Mouse (Mus musculus) right cerebral cortex, adult 2 months (tissue): ENCODE data around the gene Specc1.

Source experiments
- DNase-seq, 2 experiments: peaks; one replicate each; pipeline ENCODE4 v3.0.0; 2021 to 2022; ENCODE audit warnings: low spot score in 2 of 2

Gene Specc1

DNA sequence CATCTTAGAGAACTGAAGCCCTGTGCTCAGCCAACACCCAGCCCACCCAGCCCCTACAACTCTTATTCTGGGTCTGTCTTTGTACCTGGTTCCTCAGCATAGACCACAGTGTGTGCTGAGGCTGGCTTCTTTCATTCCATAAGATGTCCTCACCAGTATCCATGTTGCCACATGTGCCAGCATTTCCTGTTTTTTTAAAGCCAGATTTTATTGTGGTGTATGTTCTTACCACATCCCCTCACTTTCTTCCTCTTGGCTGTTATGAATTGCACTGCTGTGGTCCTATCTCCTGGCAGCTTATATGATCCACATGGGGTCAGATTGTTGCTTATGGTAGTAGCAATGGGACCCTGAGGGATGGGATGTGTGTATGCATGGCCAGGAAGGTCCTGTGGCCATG lies 92.6 kb downstream of the Specc1 start:
- no peak for DNase-seq

- no peak for DNase-seq
Measured at GRCm38 (mm10) chr11:62050356-62051330, 94.1 kb downstream of the Specc1 start.

DNA sequence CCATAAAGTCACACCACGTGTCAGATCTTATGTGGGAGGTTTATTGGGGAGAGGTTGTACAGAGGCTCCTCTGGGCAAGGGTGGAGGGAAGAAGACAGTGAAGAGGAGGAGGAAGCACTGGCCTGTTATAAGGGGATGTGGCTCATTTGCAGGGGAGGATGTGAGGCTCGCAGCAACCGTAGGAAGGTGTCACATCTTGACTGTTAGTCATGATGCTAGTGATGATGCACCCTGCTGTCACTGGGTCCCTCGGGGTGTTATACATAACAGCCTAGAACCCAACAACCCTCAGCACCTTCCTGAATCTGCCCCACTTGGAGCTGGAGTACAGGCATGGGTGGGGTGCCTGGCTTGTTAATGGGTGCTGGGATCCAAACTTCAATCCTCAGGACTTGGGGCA lies 94.9 kb downstream of the Specc1 start:
- no peak for DNase-seq

- no peak for DNase-seq
Measured at GRCm38 (mm10) chr11:62053928-62054327, 97.4 kb downstream of the Specc1 start.

GRCm38 (mm10) chr11:62064565-62064964 lies 108.0 kb downstream of the Specc1 start:
- DNase-seq: no peak

- DNase-seq: no peak
Measured at GRCm38 (mm10) chr11:62065655-62066054, 109.1 kb downstream of the Specc1 start.

- peak in 1 of 2 experiments; percentile 18 for DNase-seq
Measured at GRCm38 (mm10) chr11:62069554-62069953, 113.0 kb downstream of the Specc1 start.

DNA sequence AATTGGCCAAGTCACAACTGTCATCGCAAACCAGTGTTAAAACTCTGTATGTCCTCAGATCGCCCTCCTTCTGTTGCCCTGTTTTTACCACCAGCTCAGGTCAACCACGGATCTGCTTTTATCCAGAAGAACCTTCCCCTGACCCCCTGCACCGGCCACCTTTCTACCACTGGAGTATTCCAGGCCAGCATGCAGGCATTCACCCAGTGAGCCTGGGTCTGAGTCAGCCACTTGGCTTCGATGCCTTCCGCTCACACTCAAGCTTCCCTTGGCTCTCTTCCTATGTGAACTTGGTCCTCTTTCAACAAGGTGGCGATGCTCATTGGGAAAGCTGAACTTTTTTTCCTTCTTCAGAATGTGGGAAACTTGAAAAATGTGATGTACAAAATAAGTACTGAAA lies 113.6 kb downstream of the Specc1 start:
- DNase-seq: no peak

- DNase-seq: no peak
Measured at GRCm38 (mm10) chr11:62072406-62072805, 115.8 kb downstream of the Specc1 start.

DNA sequence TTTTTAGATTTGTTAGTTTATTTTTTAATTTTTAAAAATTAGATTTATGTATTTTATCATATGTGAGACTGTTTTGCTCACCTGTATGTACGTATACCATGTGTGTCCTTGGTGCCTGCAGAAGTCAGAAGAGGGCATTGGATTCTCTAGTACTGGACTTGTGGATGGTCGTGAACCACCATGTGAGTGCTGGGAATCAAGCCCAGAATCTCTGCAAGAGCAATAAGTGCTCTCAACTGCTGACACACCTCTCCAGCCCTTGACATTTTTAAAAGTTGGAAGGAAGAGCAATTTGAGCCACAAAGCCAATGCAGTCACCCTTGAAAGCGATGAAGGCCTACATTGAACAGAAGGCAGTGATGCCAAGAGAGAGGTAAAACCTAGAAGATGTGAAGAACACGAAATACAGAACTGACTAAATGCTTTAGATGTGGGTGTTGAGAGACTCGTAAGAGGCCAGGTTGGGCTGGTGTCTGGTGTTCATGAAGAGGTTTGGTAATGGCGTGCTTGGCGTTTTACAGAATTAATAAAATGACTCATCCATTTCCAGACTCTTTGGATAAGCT lies 117.1 kb downstream of the Specc1 start:
- no peak for DNase-seq

- DNase-seq: no peak
Measured at GRCm38 (mm10) chr11:62074578-62074977, 118.0 kb downstream of the Specc1 start.

- DNase-seq: no peak
Measured at GRCm38 (mm10) chr11:62075071-62075470, 118.5 kb downstream of the Specc1 start.

- DNase-seq: no peak
Measured at GRCm38 (mm10) chr11:62075551-62075950, 119.0 kb downstream of the Specc1 start.

- peak; percentile 85 to 93 for DNase-seq
Measured at GRCm38 (mm10) chr11:62076345-62077156, 120.0 kb downstream of the Specc1 start.

- DNase-seq: peak in 1 of 2 experiments; percentile 16
Measured at GRCm38 (mm10) chr11:62077157-62077865, 120.7 kb downstream of the Specc1 start.

GRCm38 (mm10) chr11:62078371-62078770 lies 121.8 kb downstream of the Specc1 start:
- DNase-seq: no peak

DNA sequence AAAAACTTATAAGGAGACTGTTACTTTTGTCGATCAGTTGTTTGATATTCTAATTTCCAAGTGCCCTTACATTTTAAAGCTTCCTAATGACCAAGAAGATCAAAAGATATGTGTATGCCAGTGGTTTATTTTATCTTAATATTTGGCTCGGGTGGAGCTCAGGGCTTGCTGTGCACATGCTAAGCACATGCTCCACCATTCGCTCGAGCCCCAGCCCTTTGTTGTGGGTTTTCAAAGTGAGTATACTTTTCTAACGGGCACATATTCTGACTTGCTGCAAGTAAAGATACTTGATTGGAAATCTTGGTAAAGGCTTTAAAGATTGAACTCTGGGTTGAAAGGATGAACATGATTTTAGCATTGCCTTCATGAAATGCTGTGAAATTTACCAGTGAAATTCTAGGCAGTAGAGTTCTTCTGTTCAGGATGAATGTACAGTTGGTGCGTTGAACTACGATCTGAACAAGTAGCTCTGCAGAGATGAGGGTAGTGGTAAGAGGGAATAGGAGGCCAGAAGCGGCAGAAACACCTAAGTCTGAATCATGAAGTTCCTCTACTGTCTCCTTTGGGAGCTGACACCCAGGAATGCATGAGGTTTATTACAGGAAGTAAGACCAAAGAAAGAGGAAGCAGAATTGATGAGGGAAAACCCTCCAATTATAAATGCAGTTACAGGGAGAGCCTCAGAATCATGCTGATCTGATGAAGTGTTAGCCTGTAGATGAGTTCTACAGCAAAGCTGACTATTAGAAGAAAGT lies 122.7 kb downstream of the Specc1 start:
- DNase-seq: no peak

GRCm38 (mm10) chr11:62080476-62080875 lies 123.9 kb downstream of the Specc1 start:
- no peak for DNase-seq

- no peak for DNase-seq
Measured at GRCm38 (mm10) chr11:62086648-62087047, 130.1 kb downstream of the Specc1 start.

DNA sequence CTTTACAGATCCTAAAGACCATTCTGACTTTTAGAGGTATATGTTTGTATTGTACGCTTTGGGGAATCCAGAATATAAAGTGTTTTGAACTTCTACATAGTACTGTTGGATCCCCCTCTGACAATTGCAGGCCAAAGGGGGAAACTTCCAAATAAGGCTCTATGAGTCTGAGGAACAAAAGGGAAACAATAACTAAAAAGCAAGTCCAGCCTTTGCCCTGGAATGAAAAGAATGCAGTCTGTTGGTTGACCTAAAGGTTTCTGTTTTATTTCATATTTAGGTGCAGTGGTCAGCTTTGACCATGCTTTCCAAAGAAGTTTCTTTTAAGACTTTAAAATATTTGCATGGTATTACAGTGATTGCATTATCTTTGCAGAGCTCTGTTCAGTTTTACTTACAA lies 130.5 kb downstream of the Specc1 start:
- no peak for DNase-seq

GRCm38 (mm10) chr11:62088651-62089050 lies 132.1 kb downstream of the Specc1 start:
- no peak for DNase-seq
